Mouse (Mus musculus) forebrain, embryonic 16.5 days (tissue): ENCODE measurements at regions not wholly inside any gene's neighbourhood (a gene's known extent, or its start where the extent isn't known, plus 50 kb on each side); places are given as distances from the start of the nearest gene placed in this dataset.

Source experiments
- ATAC-seq: fragments of 200-750 bp; cut with Nextera tagmentation; 2 replicates; pipeline ENCODE4 v1.8.0; 2017; ENCODE audit warnings: mild to moderate bottlenecking, moderate library complexity
- H3K27ac ChIP-seq: fragments of 300-500 bp; sonication (generic); 2 replicates; pipeline ENCODE4 v1.5.1; 2014; ENCODE audit warnings: low read length, control low read depth
- H3K27me3 ChIP-seq: fragments of 300-500 bp; sonication (generic); replicated peaks from 2 replicates; pipeline ENCODE4 v1.6.1; 2014; ENCODE audit warnings: low read length; ENCODE audit not compliant: control insufficient read depth, insufficient read depth
- H3K36me3 ChIP-seq: fragments of 300-500 bp; sonication (generic); 2 replicates; pipeline ENCODE4 v1.6.1; 2014; ENCODE audit not compliant: control insufficient read depth, insufficient read depth
- H3K4me1 ChIP-seq: fragments of 300-500 bp; sonication (generic); replicated peaks from 2 replicates; pipeline ENCODE4 v1.6.1; 2014; ENCODE audit warnings: low read length; ENCODE audit not compliant: control insufficient read depth, insufficient read depth
- H3K4me2 ChIP-seq: fragments of 300-500 bp; sonication (generic); 2 replicates; pipeline ENCODE4 v1.6.1; 2014; ENCODE audit warnings: mild to moderate bottlenecking, low read length, control low read depth
- H3K4me3 ChIP-seq: fragments of 300-500 bp; sonication (generic); replicated peaks from 2 replicates; pipeline ENCODE4 v1.5.1; 2014; ENCODE audit warnings: mild to moderate bottlenecking, low read length, control low read depth
- H3K9ac ChIP-seq: fragments of 300-500 bp; sonication (generic); replicated peaks from 2 replicates; pipeline ENCODE4 v1.6.1; 2014; ENCODE audit warnings: low read depth, low read length, control low read depth
- H3K9me3 ChIP-seq: fragments of 300-500 bp; sonication (generic); 2 replicates; pipeline ENCODE4 v1.6.1; 2016; ENCODE audit warnings: low read length; ENCODE audit not compliant: control insufficient read depth
- WGBS: fragments of 180-500 bp; shearing (Covaris S2); extraction: QIAGEN DNeasy Blood & Tissue Kit; methylation state at CpG from one replicate; pipeline ENCODE4 v1.1.7; 2014; 5-methylcytosine and 5-hydroxymethylcytosine counted together

GRCm38 (mm10) chr5:119216146-119216545 is 454.3 kb upstream of the Tbx3 start:
- H3K4me1 ChIP-seq = peaks cover 3% of the 10 kb centered on the region
- H3K4me3 ChIP-seq = no peak overlapping the region
- H3K36me3 ChIP-seq = no peaks in the 10 kb centered on the region
- H3K27me3 ChIP-seq = no peaks in the 10 kb centered on the region
- WGBS = 64% methylated on average over 3 of the region's 3 CpGs
- H3K4me2 ChIP-seq = no peak overlapping the region
- ATAC-seq = 0 out of 2 replicates have a peak, but pooled peaks have one; percentile 50
- H3K9ac ChIP-seq = no peak overlapping the region
- H3K9me3 ChIP-seq = no peaks in the 10 kb centered on the region; the same call in 1 of the 2 replicates
- no peak overlapping the region for H3K27ac ChIP-seq

GRCm38 (mm10) chr5:119217077-119217476 is 453.4 kb upstream of the Tbx3 start:
- WGBS = 80% methylated on average over 9 of the region's 9 CpGs
- peaks cover 3% of the 10 kb centered on the region for H3K4me1 ChIP-seq
- H3K9me3 ChIP-seq = no peaks in the 10 kb centered on the region; the same call in 1 of the 2 replicates
- H3K4me2 ChIP-seq = no peak overlapping the region
- H3K27me3 ChIP-seq = no peaks in the 10 kb centered on the region
- H3K9ac ChIP-seq = no peak overlapping the region
- H3K36me3 ChIP-seq = no peaks in the 10 kb centered on the region
- H3K4me3 ChIP-seq = no peak overlapping the region
- ATAC-seq = no peak
- H3K27ac ChIP-seq = no peak overlapping the region

GRCm38 (mm10) chr5:119228691-119229090 is 441.8 kb upstream of the Tbx3 start:
- WGBS = 97% methylated on average over 5 of the region's 5 CpGs
- no peak overlapping the region for H3K4me3 ChIP-seq

GRCm38 (mm10) chr5:119232941-119233340 is 437.5 kb upstream of the Tbx3 start:
- H3K4me2 ChIP-seq = no peak overlapping the region
- 72% methylated on average over 7 of the region's 7 CpGs for WGBS
- H3K9ac ChIP-seq = no peak overlapping the region
- no peaks in the 10 kb centered on the region for H3K36me3 ChIP-seq
- no peaks in the 10 kb centered on the region for H3K27me3 ChIP-seq
- H3K4me1 ChIP-seq = no peaks in the 10 kb centered on the region
- no peaks in the 10 kb centered on the region for H3K9me3 ChIP-seq
- no peak overlapping the region for H3K27ac ChIP-seq
- H3K4me3 ChIP-seq = no peak overlapping the region
- ATAC-seq = no peak

More at GRCm38 (mm10) chr5:119228691-119229090, 441.8 kb upstream of the Tbx3 start:
- H3K9me3 ChIP-seq = no peaks in the 10 kb centered on the region
- no peaks in the 10 kb centered on the region for H3K36me3 ChIP-seq
- H3K27me3 ChIP-seq = no peaks in the 10 kb centered on the region
- ATAC-seq = no peak
- no peaks in the 10 kb centered on the region for H3K4me1 ChIP-seq
- H3K9ac ChIP-seq = no peak overlapping the region
- no peak overlapping the region for H3K4me2 ChIP-seq
- H3K27ac ChIP-seq = no peak overlapping the region

GRCm38 (mm10) chr5:119235884-119236283 is 434.6 kb upstream of the Tbx3 start:
- Histone ChIP-seq H3K9ac (no peak overlapping the region), H3K4me2 (no peak overlapping the region), H3K36me3 (no peaks in the 10 kb centered on the region), H3K27ac (no peak overlapping the region), H3K27me3 (no peaks in the 10 kb centered on the region), H3K4me3 (no peak overlapping the region), H3K9me3 (no peaks in the 10 kb centered on the region), H3K4me1 (no peaks in the 10 kb centered on the region)
- WGBS = 78% methylated on average over 10 of the region's 10 CpGs
- ATAC-seq = no peak

- no peaks in the 10 kb centered on the region for H3K27me3 ChIP-seq
- 67% methylated on average over 10 of the region's 10 CpGs for WGBS
- H3K4me3 ChIP-seq = no peak overlapping the region
- no peaks in the 10 kb centered on the region for H3K4me1 ChIP-seq
- H3K36me3 ChIP-seq = no peaks in the 10 kb centered on the region
- no peak for ATAC-seq
- H3K9me3 ChIP-seq = no peaks in the 10 kb centered on the region
- H3K27ac ChIP-seq = no peak overlapping the region
- no peak overlapping the region for H3K9ac ChIP-seq
- H3K4me2 ChIP-seq = no peak overlapping the region
Measured at GRCm38 (mm10) chr5:119246824-119247223, 423.6 kb upstream of the Tbx3 start.

- Histone ChIP-seq H3K4me3 (no peak overlapping the region), H3K4me1 (no peaks in the 10 kb centered on the region), H3K9me3 (no peaks in the 10 kb centered on the region), H3K4me2 (no peak overlapping the region), H3K36me3 (no peaks in the 10 kb centered on the region), H3K27me3 (no peaks in the 10 kb centered on the region), H3K9ac (no peak overlapping the region), H3K27ac (no peak overlapping the region)
- no peak for ATAC-seq
- WGBS = 86% methylated on average over 6 of the region's 6 CpGs
Measured at GRCm38 (mm10) chr5:119248626-119249025, 421.8 kb upstream of the Tbx3 start.

GRCm38 (mm10) chr5:119249124-119249718 is 421.2 kb upstream of the Tbx3 start:
- Histone ChIP-seq H3K4me3 (no peak overlapping the region), H3K27ac (no peak overlapping the region), H3K4me1 (no peaks in the 10 kb centered on the region), H3K9me3 (no peaks in the 10 kb centered on the region), H3K9ac (no peak overlapping the region), H3K36me3 (no peaks in the 10 kb centered on the region), H3K27me3 (no peaks in the 10 kb centered on the region), H3K4me2 (no peak overlapping the region)
- 79% methylated on average over 6 of the region's 6 CpGs for WGBS
- no peak for ATAC-seq

GRCm38 (mm10) chr5:119251311-119252047 is 419.0 kb upstream of the Tbx3 start:
- Histone ChIP-seq H3K4me1 (no peaks in the 10 kb centered on the region), H3K36me3 (no peaks in the 10 kb centered on the region), H3K4me3 (no peak overlapping the region), H3K27ac (no peak overlapping the region), H3K4me2 (no peak overlapping the region), H3K27me3 (no peaks in the 10 kb centered on the region), H3K9ac (no peak overlapping the region), H3K9me3 (no peaks in the 10 kb centered on the region)
- WGBS = 45% methylated on average over 9 of the region's 9 CpGs
- ATAC-seq = no peak
